Mouse (Mus musculus) heart, embryonic 12.5 days (tissue): ENCODE data around the gene Ccdc174. TPM values are rescaled to one million over a fixed set of nuclear protein-coding genes. Genes with fewer than 3 reads are reported as not detected.
"Not testable (repeated sequence)": the region's sequence is repeated elsewhere in the genome, so short reads cannot be mapped to it uniquely, and the experiment has no call there.

Experiments
- ATAC-seq: fragments of 200-750 bp; cut with Nextera tagmentation; 2 replicates; pipeline ENCODE4 v1.8.0; 2017; ENCODE audit warnings: moderate TSS enrichment, moderate library complexity; ENCODE audit not compliant: insufficient number of reproducible peaks, low FRiP score
- H3K27ac ChIP-seq: fragments of 300-500 bp; sonication (generic); 2 replicates; pipeline ENCODE4 v1.5.1; 2016; ENCODE audit warnings: mild to moderate bottlenecking, moderate library complexity; ENCODE audit not compliant: poor library complexity, severe bottlenecking
- H3K27me3 ChIP-seq: fragments of 300-500 bp; sonication (generic); replicated peaks from 2 replicates; pipeline ENCODE4 v1.6.1; 2016; ENCODE audit warnings: mild to moderate bottlenecking, moderate library complexity
- H3K36me3 ChIP-seq: fragments of 300-500 bp; sonication (generic); 2 replicates; pipeline ENCODE4 v1.6.1; 2016; ENCODE audit warnings: mild to moderate bottlenecking, moderate library complexity
- H3K4me1 ChIP-seq: fragments of 300-500 bp; sonication (generic); replicated peaks from 2 replicates; pipeline ENCODE4 v1.6.1; 2016; ENCODE audit warnings: mild to moderate bottlenecking
- H3K4me2 ChIP-seq: fragments of 300-500 bp; sonication (generic); 2 replicates; pipeline ENCODE4 v1.6.1; 2016; ENCODE audit warnings: mild to moderate bottlenecking, moderate library complexity
- H3K4me3 ChIP-seq: fragments of 300-500 bp; sonication (generic); 2 replicates; pipeline ENCODE4 v1.5.1; 2016; ENCODE audit warnings: mild to moderate bottlenecking
- H3K9ac ChIP-seq: fragments of 300-500 bp; sonication (generic); 2 replicates; pipeline ENCODE4 v1.6.1; 2016; ENCODE audit warnings: mild to moderate bottlenecking, moderate library complexity
- H3K9me3 ChIP-seq: fragments of 300-500 bp; sonication (generic); replicated peaks from 2 replicates; pipeline ENCODE4 v1.6.1; 2016; ENCODE audit warnings: mild to moderate bottlenecking, moderate library complexity
- WGBS: fragments of 180-500 bp; shearing (Covaris S2); methylation state at CpG from one replicate; pipeline ENCODE4 v1.1.7; 2016; 5-methylcytosine and 5-hydroxymethylcytosine counted together
- polyA plus RNA-seq: library from polyadenylated mRNA; unstranded; fragments of >200 nt; fragmentation: Nextera tagmentation; extraction: Ambion mirVana; gene quantifications from 2 replicates; pipeline ENCODE4 v1.2.1, GENCODE M21; 2016

The Ccdc174 gene
- polyA plus RNA-seq, 1 experiment from 2014 or later, result 27.0 TPM

GRCm38 (mm10) chr6:91868091-91868490 is 9.8 kb upstream of the Ccdc174 start:
- H3K27ac ChIP-seq, result no peak overlapping the region
- no peak overlapping the region for H3K4me3 ChIP-seq
- H3K27me3 ChIP-seq, result 0 out of 2 replicates have a peak, but pooled peaks cover 9% of the 10 kb centered on the region
- 85% methylated on average over 5 of the region's 5 CpGs for WGBS
- H3K4me1 ChIP-seq, result peaks cover 8% of the 10 kb centered on the region
- H3K9ac ChIP-seq, result no peak overlapping the region
- no peaks in the 10 kb centered on the region for H3K9me3 ChIP-seq
- no peaks in the 10 kb centered on the region for H3K36me3 ChIP-seq
- ATAC-seq, result no peak
- H3K4me2 ChIP-seq, result no peak overlapping the region

GRCm38 (mm10) chr6:91872781-91873180 is 5.1 kb upstream of the Ccdc174 start:
- no peak overlapping the region for H3K9ac ChIP-seq
- no peak for ATAC-seq
- H3K4me1 ChIP-seq, result peaks cover 13% of the 10 kb centered on the region
- H3K4me2 ChIP-seq, result no peak overlapping the region
- H3K36me3 ChIP-seq, result no peaks in the 10 kb centered on the region
- 49% methylated on average over 2 of the region's 2 CpGs for WGBS
- no peaks in the 10 kb centered on the region for H3K9me3 ChIP-seq
- H3K4me3 ChIP-seq, result no peak overlapping the region
- no peak overlapping the region for H3K27ac ChIP-seq
- no peaks in the 10 kb centered on the region; the same call in 1 of the 2 replicates for H3K27me3 ChIP-seq

GRCm38 (mm10) chr6:91883859-91884258 is 6.0 kb downstream of the Ccdc174 start:
- Histone ChIP-seq H3K27ac (peak overlapping the region; percentile 40), H3K4me2 (no peak overlapping the region), H3K36me3 (peaks cover 56% of the 10 kb centered on the region), H3K27me3 (no peaks in the 10 kb centered on the region), H3K4me3 (no peak overlapping the region), H3K9me3 (no peaks in the 10 kb centered on the region), H3K9ac (no peak overlapping the region), H3K4me1 (peaks cover 7% of the 10 kb centered on the region)
- ATAC-seq, result no peak
- WGBS, result 13% methylated on average over 2 of the region's 2 CpGs

GRCm38 (mm10) chr6:91889255-91889906 is 11.5 kb downstream of the Ccdc174 start:
- WGBS, result 79% methylated on average over 3 of the region's 3 CpGs
- H3K4me1 ChIP-seq, result no peaks in the 10 kb centered on the region
- H3K4me3 ChIP-seq, result no peak overlapping the region
- no peak overlapping the region for H3K27ac ChIP-seq
- H3K27me3 ChIP-seq, result no peaks in the 10 kb centered on the region
- H3K9ac ChIP-seq, result no peak overlapping the region
- ATAC-seq, result no peak
- H3K4me2 ChIP-seq, result no peak overlapping the region
- H3K9me3 ChIP-seq, result no peaks in the 10 kb centered on the region
- H3K36me3 ChIP-seq, result peaks cover 78% of the 10 kb centered on the region

- 87% methylated on average over 5 of the region's 5 CpGs for WGBS
- H3K4me2 ChIP-seq, result no peak overlapping the region
- no peak overlapping the region for H3K4me3 ChIP-seq
- no peak overlapping the region for H3K9ac ChIP-seq
- ATAC-seq, result no peak
- H3K9me3 ChIP-seq, result no peaks in the 10 kb centered on the region
- no peak overlapping the region for H3K27ac ChIP-seq
- H3K4me1 ChIP-seq, result no peaks in the 10 kb centered on the region
- no peaks in the 10 kb centered on the region for H3K27me3 ChIP-seq
- H3K36me3 ChIP-seq, result peaks cover 83% of the 10 kb centered on the region
Observed at GRCm38 (mm10) chr6:91890615-91891014, 12.8 kb downstream of the Ccdc174 start.

- no peaks in the 10 kb centered on the region for H3K27me3 ChIP-seq
Observed at GRCm38 (mm10) chr6:91891776-91892175, 13.9 kb downstream of the Ccdc174 start.

GRCm38 (mm10) chr6:91896783-91897182 is 18.9 kb downstream of the Ccdc174 start:
- no peaks in the 10 kb centered on the region for H3K4me1 ChIP-seq
- H3K9me3 ChIP-seq, result no peaks in the 10 kb centered on the region
- 84% methylated on average over 3 of the region's 3 CpGs for WGBS
- H3K27me3 ChIP-seq, result no peaks in the 10 kb centered on the region
- no peak overlapping the region for H3K27ac ChIP-seq
- ATAC-seq, result no peak
- no peak overlapping the region for H3K4me3 ChIP-seq
- H3K9ac ChIP-seq, result no peak overlapping the region
- peaks cover 83% of the 10 kb centered on the region for H3K36me3 ChIP-seq
- H3K4me2 ChIP-seq, result no peak overlapping the region

More at GRCm38 (mm10) chr6:91891776-91892175, 13.9 kb downstream of the Ccdc174 start:
- Histone ChIP-seq H3K9ac (no peak overlapping the region), H3K36me3 (peaks cover 84% of the 10 kb centered on the region), H3K4me3 (no peak overlapping the region), H3K27ac (no peak overlapping the region), H3K9me3 (no peaks in the 10 kb centered on the region), H3K4me2 (no peak overlapping the region), H3K4me1 (no peaks in the 10 kb centered on the region)
- 89% methylated on average over 2 of the region's 2 CpGs for WGBS
- ATAC-seq, result no peak

- no peaks in the 10 kb centered on the region for H3K27me3 ChIP-seq
- H3K4me1 ChIP-seq, result no peaks in the 10 kb centered on the region
- no peaks in the 10 kb centered on the region for H3K9me3 ChIP-seq
- no peak overlapping the region for H3K4me2 ChIP-seq
- 29% methylated on average over 5 of the region's 5 CpGs for WGBS
- ATAC-seq, result peak; percentile 51; the same call in 1 of the 2 replicates
- H3K27ac ChIP-seq, result no peak overlapping the region
- peaks cover 47% of the 10 kb centered on the region for H3K36me3 ChIP-seq
- H3K9ac ChIP-seq, result no peak overlapping the region
- no peak overlapping the region for H3K4me3 ChIP-seq
Observed at GRCm38 (mm10) chr6:91901505-91901904, 23.7 kb downstream of the Ccdc174 start.

- H3K36me3 ChIP-seq, result peaks cover 37% of the 10 kb centered on the region
- H3K9ac ChIP-seq, H3K9me3 ChIP-seq, ATAC-seq, H3K27me3 ChIP-seq, H3K4me3 ChIP-seq, H3K27ac ChIP-seq, H3K4me1 ChIP-seq, H3K4me2 ChIP-seq: not testable (repeated sequence)
- 96% methylated on average over 2 of the region's 2 CpGs for WGBS
Observed at GRCm38 (mm10) chr6:91902509-91902908, 24.7 kb downstream of the Ccdc174 start, which contains the start of gene 4930590J08Rik. 4930590J08Rik (plus strand) TSS chr6:91902809.

GRCm38 (mm10) chr6:91914011-91914410 is 36.2 kb downstream of the Ccdc174 start:
- Histone ChIP-seq H3K27ac (no peak overlapping the region), H3K4me1 (no peaks in the 10 kb centered on the region; the same call in 1 of the 2 replicates), H3K4me2 (no peak overlapping the region), H3K9me3 (no peaks in the 10 kb centered on the region), H3K9ac (no peak overlapping the region), H3K27me3 (0 out of 2 replicates have a peak, but pooled peaks cover 3% of the 10 kb centered on the region), H3K4me3 (no peak overlapping the region), H3K36me3 (no peaks in the 10 kb centered on the region)
- 85% methylated on average over 10 of the region's 10 CpGs for WGBS
- no peak for ATAC-seq

GRCm38 (mm10) chr6:91917286-91917685 is 39.4 kb downstream of the Ccdc174 start:
- ATAC-seq, result no peak
- H3K4me2 ChIP-seq, result no peak overlapping the region
- no peaks in the 10 kb centered on the region for H3K36me3 ChIP-seq
- H3K27me3 ChIP-seq, result 0 out of 2 replicates have a peak, but pooled peaks cover 3% of the 10 kb centered on the region
- no peak overlapping the region for H3K9ac ChIP-seq
- H3K4me1 ChIP-seq, result no peaks in the 10 kb centered on the region; the same call in 1 of the 2 replicates
- WGBS, result 30% methylated on average over 4 of the region's 4 CpGs
- H3K9me3 ChIP-seq, result no peaks in the 10 kb centered on the region
- H3K4me3 ChIP-seq, result no peak overlapping the region
- H3K27ac ChIP-seq, result no peak overlapping the region
